Mouse (Mus musculus): ENCODE measurements around the gene Cox19.
"Not testable (repeated sequence)": the region's sequence is repeated elsewhere in the genome, so short reads cannot be mapped to it uniquely, and the experiment has no call there.

The Cox19 gene

GRCm38 (mm10) chr5:139359244-139359643 is 8.0 kb upstream of the Cox19 start:
- no peak for DNase-seq

GRCm38 (mm10) chr5:139358653-139359052 is 7.4 kb upstream of the Cox19 start:
- no peak for DNase-seq

DNA sequence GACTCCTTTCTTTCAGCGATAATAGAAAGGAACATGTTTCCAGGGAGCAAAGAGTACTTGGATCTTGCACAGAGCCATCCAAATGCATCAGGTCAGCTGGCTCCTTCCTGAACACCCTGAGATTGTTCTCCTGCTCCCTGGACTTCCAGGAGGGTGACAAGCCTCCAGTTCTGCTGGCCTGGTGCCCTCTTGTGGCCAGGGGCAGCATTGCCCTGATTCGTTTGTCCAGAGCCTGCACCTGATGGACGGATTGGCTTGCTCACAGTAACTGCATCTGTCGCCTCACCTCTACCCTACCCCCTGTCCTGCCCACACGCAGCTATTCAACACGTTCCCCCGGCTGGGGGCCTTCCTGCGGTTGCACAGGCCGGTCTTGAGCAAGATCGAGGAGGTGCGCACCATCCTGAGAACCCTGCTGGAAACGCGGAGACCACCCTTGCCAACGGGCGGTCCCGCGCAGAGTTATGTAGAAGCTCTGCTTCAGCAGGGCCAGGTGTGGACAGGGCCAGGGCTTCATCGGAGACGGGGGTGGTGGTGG is 4.1 kb upstream of the Cox19 start:
- DNase-seq, result peak; percentile 78 to 82

DNA sequence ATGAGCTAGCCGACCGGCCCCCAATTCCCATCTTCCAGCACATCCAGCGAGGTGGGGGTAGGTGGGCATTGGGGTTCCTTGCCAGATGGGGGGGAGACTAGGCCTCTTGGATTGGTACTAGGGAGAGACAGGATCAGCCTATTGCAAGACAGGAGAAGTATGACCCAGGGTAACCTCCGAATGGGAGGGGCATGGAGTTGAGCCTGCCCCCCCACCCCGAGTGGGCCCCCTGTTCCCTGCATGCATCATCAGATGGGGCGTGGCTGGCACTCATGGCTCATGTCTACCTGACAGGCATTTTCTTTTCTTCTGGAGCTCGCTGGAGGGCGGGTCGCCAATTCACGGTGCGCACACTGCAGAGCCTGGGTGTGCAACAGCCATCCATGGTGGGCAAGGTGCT is 2.7 kb upstream of the Cox19 start:
- no peak for DNase-seq

DNA sequence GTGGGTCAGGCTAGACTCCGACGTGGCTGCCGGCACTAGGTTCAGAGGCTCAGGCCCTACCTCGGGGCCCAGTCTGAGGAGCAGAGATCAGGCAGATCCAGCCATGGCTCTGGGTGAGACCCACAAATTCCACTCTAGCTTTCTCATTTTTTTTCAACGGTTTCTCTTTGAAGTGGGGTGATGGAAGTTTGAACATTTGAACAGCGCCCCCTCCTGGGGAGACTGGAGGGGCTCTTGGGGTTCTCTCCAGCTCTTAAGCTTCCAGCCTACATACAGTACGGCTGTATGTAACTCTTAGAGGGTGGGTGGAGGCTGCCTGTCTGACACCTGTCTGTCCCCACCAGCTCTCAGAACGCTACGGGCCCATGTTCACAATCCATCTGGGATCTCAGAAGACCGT is 2.3 kb upstream of the Cox19 start:
- no peak for DNase-seq

DNA sequence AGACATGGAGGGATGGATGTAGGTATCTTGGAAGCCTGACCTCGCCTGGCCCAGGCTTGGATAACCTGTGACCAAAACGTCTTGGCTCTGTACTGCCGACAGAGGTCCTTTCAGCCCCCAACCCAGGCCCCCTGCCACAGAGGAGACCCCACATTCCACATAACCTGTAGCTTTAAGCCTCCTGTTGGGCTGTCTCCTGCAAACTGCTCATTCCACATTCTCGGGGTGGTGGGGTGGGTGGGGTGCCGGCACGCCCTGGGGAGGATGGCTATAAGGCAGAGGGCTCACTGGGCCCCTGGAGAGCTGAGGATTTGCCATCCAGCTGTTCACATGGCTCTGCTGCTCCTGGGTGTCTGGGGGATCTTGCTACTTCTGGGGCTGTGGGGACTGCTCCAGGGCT is 1.1 kb upstream of the Cox19 start, which contains the start of gene Cyp2w1:
Gene Cyp2w1 (plus strand): TSS at position 301 of the 400 bp plus-strand sequence.
- DNase-seq, result no peak

DNA sequence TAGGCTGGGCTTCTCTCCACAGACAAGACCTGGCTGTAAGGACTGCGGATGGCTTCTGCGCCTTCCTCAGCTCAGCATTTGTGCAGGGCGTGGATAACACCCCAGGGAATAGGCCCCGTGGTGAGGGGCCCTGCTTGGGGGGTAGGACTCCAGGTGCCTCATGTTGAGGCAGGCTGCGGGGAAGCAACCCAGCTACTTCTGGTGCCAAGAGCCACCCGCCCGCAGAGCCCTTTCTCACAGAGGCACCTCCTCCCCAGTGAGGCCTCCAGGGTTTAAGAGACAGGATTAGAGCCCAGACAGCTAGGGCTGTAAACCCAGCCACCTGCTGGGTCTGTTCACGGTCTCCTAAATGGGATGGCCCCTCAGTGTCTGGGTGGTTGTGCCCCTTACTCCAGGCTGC is 410 bp upstream of the Cox19 start:
- no peak for DNase-seq

- no peak for DNase-seq
Observed at GRCm38 (mm10) chr5:139349713-139350112, 1.5 kb downstream of the Cox19 start.

GRCm38 (mm10) chr5:139347225-139347624 is 4.0 kb downstream of the Cox19 start:
- no peak for DNase-seq

- no peak for DNase-seq
Observed at GRCm38 (mm10) chr5:139345364-139345714, 5.9 kb downstream of the Cox19 start.

GRCm38 (mm10) chr5:139344687-139345363 is 6.4 kb downstream of the Cox19 start:
- DNase-seq, result peak; percentile 95 to 97

DNA sequence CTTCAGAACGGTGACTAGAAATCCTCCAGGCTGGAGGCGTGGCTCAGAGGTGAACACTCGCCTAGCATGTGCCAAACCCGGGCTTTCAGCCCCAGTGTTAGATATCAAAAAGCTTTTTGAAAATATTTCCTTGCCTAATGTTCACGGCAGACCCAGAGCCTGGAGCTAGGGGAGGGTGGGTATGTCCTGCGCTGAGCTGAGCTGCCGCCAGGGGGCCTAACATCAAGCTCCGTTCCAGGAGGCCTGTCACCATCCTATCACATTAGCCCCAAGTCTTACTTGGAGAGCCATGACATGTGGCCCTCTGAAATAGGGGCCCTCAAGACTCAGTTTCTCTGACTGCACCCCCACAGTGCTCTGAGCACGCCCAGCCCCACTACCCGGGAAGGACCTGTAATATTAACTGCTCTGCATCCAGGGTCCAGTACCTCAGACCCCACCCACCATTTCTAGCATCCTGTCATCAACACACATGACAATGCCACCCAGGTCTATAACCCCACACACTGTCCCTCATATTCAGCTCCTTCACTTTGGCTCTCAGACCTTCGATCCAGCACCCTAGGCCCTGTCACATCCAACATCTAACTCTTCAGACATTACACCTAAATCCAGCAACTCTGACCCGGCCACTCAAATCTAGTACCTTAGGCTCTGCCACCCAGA is 7.1 kb downstream of the Cox19 start:
- DNase-seq, result peak; percentile 74 to 80

DNA sequence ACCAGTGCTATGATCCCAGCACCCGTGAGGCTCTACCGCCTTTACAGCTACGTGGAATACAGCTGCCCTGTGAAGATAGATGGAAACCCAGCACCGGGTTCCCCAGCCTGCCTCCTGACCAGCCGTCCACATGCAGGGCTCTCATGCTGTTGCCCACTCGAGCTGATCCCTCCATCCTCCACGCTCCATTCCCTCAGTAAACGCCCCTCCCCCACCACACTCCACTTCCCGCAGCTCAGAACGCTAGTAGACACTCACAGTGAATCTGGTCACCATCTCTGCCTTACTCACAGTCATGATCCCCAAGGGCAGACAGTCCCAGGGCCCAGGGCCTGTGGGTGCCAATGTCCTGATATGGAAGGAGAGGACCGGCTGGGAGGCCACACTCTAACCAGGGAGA is 12.3 kb downstream of the Cox19 start:
- no peak for DNase-seq

DNA sequence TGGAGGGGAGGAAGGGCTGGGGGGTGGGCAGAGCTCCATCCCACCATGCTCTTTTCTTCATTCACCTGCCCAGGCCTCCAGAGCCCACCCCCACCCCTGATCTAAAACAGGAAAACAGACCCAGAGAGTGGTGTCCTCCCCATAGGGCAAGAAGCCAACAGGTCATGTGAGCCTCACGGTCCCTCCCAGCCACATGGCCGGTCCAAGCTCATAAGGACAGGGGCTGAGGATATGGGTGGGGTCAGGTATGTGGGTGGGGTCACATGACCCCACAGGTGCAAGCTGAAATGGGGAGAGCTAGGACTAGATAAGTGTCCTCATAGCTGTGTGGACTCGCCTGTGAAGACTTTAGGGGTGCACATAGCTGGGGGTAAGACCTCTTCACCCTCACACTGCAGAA is 12.8 kb downstream of the Cox19 start:
- peak in 1 of 2 experiments; percentile 51 for DNase-seq

- DNase-seq, result no peak
Observed at GRCm38 (mm10) chr5:139337826-139338370, 13.3 kb downstream of the Cox19 start.

DNA sequence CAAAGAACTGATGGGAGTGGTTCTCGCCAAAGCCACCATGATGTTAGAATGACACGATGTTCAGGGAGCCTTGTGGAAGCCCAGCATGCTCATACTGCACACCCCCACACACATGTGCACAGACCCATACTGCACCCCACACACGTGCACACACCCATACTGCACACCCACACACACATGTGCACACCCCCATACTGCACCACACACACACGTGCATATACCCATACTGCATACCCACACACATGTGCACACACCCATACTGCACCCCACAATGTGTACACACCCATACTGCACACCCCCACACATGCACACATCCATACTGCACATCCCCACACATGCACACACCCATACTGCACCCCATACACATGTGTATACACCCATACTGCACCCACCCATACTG is 15.6 kb downstream of the Cox19 start:
- no peak for DNase-seq

DNA sequence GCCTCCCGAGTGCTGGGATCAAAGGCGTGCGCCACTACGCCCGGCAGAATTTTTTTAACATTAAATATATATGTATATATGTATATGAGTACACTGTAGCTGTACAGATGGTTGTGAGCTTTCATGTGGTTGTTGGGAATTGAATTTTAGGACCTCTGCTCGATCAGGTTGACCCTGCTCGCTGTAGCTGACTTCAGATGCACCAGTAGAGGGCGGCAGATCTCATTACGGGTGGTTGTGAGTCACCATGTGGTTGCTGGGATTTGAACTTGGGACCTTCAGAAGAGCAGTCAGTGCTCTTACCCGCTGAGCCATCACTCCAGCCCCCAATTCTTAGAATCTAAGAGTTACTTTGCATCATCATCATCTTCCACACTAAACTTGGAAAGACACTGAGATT is 16.8 kb downstream of the Cox19 start:
- not testable (repeated sequence) for DNase-seq

DNA sequence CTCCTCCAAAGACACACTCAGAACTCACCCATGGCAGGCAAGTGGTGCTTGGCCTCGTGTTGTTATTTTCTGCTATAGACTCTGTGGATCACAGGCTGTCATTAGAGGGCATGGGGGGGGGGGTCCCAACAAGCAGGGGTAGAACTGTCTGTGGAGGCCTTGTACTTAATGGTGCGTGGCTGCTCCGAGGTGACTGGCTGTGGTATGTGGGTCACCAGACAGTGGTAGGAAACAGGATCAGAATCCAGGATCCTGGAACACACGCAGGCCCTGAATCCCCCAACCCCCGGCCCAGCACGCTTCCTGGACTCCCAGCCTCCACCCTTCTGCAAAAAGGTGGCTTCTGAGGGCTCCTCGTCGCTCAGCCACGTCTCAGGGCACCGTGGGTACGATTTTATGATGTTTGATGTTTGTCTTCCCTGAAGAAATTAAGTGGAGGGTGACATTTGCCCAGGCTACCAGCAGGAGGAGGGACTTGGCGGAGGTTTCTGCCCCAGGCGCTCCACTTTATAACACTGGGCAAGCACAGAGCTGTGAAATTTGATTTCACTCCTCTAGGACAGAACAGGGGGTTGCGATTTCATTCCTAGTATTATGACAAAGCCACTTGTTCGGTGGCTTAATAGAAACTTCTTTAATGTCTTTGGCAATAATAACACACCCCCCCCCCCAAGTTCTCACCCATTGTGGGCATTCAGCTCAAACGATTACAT is 17.8 kb downstream of the Cox19 start:
- no peak for DNase-seq

DNA sequence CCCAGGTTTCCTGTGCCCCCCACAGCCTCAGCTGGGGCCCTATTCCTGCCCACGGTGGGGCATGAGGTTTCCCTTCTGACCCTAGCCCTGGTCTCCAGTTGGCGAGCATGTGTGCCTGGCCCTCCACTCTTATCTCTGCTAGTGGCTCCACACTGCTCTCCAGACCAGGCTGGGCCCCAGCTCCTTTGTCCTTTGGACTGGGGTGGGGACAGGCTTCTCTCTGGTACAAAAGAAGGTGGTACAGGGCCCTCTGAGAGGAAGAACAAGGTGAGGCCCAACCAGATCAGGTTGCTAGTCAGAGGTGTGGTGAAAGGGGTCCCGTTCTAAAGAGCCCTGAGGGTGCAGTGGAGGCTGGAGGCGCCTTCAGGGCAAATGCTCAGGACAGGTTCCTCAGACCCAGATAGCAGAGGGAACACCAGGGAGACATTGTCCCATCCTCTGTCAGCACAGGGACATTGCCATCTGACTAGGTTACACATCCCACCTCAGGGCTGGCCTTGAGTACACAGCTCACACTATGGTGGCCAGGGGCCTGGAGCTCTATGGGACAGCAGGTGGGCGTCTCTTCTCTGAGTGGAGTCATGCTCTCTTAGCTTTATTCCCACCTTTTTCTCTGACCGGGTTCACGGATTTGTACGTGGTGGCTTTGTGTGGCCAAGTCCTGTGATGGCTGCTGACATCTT is 18.5 kb downstream of the Cox19 start:
- DNase-seq, result no peak

DNA sequence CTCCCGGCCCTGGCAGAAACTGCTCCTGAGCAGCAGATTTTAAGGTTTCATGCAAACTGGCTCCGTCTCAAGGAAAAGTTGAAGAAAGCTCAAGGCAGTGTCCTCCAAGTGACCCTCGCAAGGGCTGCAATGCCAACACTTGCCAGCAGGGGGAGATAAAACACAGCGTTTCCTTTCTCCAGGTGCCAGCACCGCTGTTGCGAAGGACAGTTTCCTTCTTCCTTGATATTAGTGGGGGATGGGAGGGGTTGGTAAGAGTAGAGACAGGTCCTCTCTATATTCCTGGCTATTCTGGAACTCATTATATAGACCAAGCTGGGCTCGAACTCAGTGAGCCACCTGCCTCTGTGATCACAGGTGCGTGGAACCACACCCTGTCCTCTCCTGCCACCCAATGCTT is 19.5 kb downstream of the Cox19 start:
- peak; percentile 75 to 76 for DNase-seq

DNA sequence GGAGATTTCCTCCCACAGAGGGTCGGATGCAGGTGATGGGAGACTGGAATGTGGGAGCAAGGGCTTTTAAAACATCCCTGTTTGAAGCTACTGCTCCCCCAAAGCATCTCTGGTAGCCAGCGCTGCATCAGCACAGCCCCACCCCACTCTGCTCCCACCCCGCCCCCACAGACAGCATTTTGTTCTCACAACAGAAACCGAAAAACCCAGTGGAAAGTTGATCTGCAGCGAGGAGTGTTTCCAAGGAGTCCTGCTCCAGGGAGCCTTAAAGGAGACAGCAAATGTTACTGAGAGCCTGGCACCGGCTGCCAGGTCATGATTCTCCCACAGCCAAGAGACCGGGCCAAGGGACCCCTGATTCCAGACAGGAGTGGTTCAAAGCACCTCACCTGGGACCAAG is 20.5 kb downstream of the Cox19 start:
- DNase-seq, result no peak

GRCm38 (mm10) chr5:139327634-139328020 is 23.6 kb downstream of the Cox19 start:
- DNase-seq, result no peak
